Mouse (Mus musculus) mouse embryonic stem cell (cell line): ENCODE measurements around the gene Ppp4c.

ENCODE experiments used
- in situ Hi-C, 2 experiments: fragments of 300-500 bp; cut with MboI; formaldehyde crosslinking; loops; 1 replicate in 1 of 2; 3 replicates in 1 of 2; pipeline ENCODE4 v1.14.3; 2019 to 2020; ENCODE audit warnings: low sequenced_read_pairs in 2 of 2, low pct_unique_long_range_greater_than_20kb in 1 of 2, mixed read lengths in 1 of 2; ENCODE audit not compliant: unreplicated experiment in 1 of 2

The Ppp4c gene

GRCm38 (mm10) chr7:126765540-126765939 lies 26.8 kb downstream of the Ppp4c start:
- in situ Hi-C loops, result no loop called here

DNA sequence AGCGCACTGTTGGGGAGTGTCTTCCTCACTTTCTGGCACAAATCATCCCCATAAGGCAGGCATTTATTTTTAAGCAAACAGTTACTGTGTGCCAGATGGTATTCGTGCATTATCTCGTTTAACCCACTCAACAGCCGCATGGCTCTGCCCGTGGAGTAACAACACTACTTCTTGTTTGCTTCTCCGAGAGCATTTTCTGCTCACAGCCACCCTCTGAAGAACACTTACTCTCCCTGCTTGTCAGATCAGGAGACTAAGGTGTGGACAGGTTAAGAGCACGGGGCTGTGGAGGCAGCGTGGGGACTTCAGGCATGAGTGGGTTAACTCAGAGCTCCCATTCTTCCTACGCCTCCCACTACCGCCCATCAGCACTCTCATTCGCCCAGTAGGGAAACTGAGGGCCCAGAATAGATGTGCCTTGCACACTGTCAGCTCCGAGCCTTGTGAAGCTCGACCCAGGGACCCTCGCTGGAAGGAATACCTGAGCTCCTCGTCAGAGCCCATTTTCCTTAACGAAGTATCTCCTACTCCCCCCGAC lies 29.8 kb downstream of the Ppp4c start:
- in situ Hi-C loops, result no loop called here

DNA sequence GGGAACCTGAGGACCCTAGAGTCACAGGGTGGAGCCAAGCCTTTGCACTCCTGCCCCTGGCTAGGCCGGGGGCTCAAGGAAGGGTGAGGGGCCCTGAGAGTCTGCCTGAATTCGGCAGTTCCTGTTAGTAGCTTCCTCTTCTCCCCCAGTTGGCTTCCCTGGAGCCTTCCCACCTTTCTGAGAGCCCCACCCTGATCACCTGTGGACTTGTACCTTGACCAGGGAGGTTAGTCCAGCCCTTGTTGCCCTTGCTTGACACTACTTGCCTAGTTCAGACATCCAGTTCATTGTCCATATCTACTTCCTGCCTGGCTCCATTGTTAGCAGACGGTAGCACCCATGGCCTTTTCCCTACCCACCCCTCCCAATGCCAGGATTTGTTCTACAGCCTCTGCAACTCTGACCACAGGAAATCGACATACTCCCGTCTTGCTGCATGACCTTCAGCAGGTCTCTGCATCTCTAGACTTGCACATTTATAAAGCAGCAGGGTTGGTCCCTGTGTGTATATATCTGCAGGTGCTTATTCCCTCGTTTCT lies 30.7 kb downstream of the Ppp4c start:
- in situ Hi-C loops, result no loop called here

- in situ Hi-C loops, result no loop called here
Measured at GRCm38 (mm10) chr7:126760956-126761355, 31.3 kb downstream of the Ppp4c start.

DNA sequence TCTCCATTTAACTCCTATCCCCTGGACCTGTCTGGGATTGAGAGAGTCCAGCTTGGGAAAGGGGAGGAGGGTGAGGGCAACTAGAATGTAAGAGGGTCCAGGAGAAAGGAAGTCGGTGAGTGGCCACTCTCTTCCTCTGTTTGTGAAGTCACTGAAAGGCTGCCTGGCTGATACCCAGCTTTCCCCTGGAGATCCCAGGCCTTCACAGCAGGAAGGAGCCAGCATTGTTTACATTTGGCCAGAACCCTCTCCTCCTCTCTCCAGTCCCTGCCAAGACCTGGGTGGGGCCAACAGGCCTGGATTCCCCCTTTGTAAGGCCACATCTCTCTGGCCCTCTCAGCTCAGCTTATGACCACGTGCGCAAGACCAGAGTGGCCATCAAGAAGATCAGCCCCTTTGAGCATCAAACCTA lies 31.9 kb downstream of the Ppp4c start:
- in situ Hi-C loops, result no loop called here

GRCm38 (mm10) chr7:126759672-126760390 lies 32.5 kb downstream of the Ppp4c start:
- in situ Hi-C loops, result no loop called here

DNA sequence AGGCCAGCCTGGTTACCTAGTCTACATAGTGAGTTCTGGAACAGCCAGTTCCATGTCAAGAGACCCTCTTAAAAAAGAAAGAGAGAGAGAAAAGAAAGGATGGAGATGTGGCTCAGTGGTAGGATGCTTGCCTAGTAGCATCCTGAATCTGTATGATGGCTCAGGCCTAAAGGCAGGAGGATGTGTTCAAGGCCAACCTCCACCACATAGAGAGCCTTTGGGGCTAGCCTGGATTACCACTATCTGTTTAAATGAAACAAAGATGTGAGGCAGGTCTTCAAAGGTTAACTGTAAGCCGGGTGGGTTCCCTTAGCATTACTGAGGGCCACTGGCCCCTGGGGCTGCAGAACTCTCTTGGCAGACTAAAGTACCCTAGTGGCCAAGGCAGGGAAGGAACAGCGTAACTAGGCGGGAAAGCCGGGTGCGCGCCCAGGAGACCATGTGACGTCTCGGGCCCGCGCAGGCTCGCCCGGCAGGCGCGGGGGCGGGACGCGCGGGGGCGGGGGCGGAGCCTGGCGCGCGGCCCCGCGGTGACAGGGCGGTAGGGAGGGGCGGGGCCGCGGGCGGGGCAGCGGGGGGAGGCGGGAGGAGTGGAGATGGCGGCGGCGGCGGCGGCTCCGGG lies 33.1 kb downstream of the Ppp4c start, which contains the start of gene Mapk3:
Gene Mapk3, plus strand, starts transcription at position 552 of the 622 bp plus-strand sequence.
- in situ Hi-C loops, result no loop called here

DNA sequence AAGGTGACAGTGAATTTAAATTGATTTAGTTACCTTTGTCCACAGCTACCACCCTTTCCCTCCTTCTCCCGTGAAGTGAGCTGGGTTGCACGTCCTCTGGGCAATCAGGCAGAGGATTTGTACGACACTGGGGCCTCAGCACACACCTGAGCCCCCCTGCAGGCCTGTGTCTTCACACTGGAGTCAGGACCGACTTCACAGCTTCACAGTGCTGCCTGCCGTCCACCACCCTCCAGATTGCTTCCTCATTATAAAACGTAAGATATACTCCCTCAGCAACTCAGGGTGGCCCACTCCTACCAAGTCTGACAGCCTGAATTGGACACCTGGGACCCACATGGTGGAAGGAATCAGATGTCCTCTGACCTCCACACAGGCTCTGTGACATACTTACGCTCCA lies 33.8 kb downstream of the Ppp4c start:
- in situ Hi-C loops, result no loop called here

DNA sequence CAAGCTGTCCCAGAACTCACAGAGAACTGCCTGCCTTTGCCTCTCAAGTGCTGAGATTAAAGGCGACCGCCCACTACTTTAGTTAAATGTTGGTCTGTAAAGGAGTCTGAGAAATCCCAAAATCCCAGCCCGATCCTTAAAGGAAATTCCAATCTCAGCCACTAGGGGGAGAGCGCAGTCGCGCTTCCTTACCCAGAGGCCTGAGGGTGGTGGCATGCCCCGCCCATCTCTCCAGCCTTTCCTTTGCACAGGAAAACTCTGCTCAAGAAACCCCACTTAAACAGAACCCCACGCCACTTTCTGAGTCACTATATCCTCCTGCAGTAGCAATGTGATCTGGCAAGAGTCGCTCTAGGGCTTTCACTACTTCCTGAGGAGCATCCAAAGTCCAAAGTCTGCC lies 37.4 kb downstream of the Ppp4c start:
- in situ Hi-C loops, result no loop called here

GRCm38 (mm10) chr7:126749582-126750343 lies 42.5 kb downstream of the Ppp4c start:
- in situ Hi-C loops, result no loop called here

GRCm38 (mm10) chr7:126748824-126749223 lies 43.5 kb downstream of the Ppp4c start:
- in situ Hi-C loops, result no loop called here

GRCm38 (mm10) chr7:126746798-126747197 lies 45.5 kb downstream of the Ppp4c start:
- in situ Hi-C loops, result no loop called here

- in situ Hi-C loops, result no loop called here
Measured at GRCm38 (mm10) chr7:126746066-126746465, 46.2 kb downstream of the Ppp4c start.

- in situ Hi-C loops, result no loop called here
Measured at GRCm38 (mm10) chr7:126741964-126742482, 50.3 kb downstream of the Ppp4c start.

DNA sequence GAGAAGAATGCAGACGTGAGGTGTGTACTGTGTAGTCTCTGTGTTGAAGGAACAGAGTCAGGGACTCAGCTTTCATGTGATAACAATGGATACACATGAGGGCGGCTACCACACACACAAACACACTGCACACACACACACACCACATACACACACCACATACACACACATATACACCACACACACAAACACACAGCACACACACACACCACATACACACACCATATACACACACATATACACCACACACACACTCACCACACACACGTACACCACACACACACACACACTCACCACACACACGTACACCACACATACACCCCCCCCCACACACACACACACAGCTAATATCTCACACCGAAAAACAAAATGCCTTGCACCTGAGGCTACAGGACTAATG lies 50.8 kb downstream of the Ppp4c start:
- in situ Hi-C loops, result no loop called here

GRCm38 (mm10) chr7:126740977-126741376 lies 51.3 kb downstream of the Ppp4c start:
- in situ Hi-C loops, result no loop called here

DNA sequence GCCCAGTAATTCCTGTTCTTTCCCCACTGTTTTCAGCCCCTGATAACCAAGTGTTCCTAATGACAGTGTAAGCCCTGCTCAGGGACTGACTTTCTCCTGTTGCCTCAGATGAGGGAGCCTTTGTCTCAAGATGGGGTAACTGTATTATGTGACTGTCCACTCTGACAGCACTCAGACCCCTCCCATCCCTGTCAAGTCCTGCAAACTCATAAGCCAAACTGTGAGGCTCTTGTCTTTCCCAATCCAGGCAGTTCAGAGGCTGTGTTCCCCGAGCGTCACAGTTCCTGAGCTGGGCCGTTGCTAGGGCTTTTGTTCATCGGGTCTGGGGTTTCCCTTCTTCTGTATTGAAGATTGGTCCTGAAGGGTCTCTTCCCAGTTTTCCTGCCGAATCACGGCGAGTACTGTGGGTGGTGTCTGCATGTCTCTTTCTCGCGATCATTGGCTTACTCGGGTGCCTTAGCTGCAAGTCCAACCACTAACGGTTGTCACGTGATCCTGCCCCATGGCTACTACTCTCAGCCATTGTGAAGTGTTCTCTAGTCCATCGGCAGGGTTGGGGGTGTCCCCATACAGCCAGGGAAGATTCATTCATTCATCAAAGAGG lies 52.1 kb downstream of the Ppp4c start:
- in situ Hi-C loops, result no loop called here

- in situ Hi-C loops, result no loop called here
Measured at GRCm38 (mm10) chr7:126739551-126739950, 52.7 kb downstream of the Ppp4c start.
